Mouse (Mus musculus) right cerebral cortex, postnatal 14 days (tissue): ENCODE data around the gene Dnah7a.
"Not testable (repeated sequence)": the region's sequence is repeated elsewhere in the genome, so short reads cannot be mapped to it uniquely, and the experiment has no call there.

Experiments
- DNase-seq: peaks from one replicate; pipeline ENCODE4 v3.0.0; 2022

Gene Dnah7a

DNA sequence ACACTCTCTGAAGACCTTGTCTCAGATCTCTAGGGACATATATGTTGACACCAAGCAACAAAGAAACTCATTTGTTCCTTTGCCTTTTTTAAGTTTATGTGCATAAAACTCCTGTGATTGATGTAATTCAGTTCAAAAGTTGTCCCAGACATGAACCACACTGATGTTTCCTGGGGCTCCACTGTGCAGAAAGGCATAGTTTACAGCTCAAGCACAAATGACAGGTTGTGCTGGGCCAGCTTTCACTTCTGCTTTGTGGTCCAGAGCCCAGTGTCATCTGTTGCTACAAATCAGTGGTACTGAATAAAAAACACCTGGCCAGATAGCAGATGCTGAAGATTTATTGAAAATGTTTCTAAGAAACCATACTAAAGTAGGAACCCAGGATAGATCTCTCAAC is 42.3 kb downstream of the Dnah7a start:
- DNase-seq: not testable (repeated sequence)

- no peak for DNase-seq
Observed at GRCm38 (mm10) chr1:53639865-53640794, 66.5 kb downstream of the Dnah7a start.

DNA sequence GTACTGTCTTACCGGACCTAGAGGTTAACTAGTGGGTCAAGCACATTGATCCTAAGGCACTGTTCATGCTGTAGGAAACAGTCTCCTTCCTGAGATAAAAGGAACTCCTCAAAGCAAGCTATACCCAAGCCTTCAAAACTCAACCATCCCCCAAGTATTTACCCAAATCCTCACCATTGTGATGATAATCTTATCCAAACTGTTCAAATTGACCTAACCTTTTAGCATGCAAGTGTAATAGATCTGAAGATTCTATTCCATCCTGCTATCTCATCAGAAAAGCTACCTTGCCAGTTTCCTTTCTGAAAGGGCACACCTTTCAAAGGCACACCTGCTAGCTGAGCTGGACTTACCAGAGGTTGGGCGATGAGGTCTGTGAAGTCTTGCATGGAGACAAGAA is 70.9 kb downstream of the Dnah7a start:
- not testable (repeated sequence) for DNase-seq

GRCm38 (mm10) chr1:53632040-53632439 is 74.5 kb downstream of the Dnah7a start:
- DNase-seq: not testable (repeated sequence)

GRCm38 (mm10) chr1:53630011-53630410 is 76.6 kb downstream of the Dnah7a start:
- DNase-seq: no peak

DNA sequence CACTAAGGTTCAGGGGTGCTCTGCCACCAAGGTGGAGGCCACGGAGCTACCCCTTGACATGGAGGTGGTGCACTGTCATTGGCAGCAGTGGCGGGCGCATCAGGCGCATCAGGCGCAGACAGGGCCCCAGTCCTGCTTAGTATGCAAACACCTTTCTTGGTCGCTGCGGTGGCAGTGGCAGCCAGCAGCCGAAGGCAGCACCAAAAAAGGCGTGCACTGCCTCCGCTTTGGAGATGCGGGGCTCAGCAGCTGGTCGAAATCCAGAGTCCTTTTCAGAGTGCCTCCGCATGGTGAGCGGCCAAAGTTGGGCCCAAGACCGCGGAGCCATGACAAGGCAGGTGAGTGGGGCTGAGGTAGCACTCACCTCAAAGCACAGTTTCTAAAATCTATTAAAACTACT is 93.1 kb downstream of the Dnah7a start:
- DNase-seq: no peak

- DNase-seq: not testable (repeated sequence)
Observed at GRCm38 (mm10) chr1:53581326-53581725, 125.3 kb downstream of the Dnah7a start.

DNA sequence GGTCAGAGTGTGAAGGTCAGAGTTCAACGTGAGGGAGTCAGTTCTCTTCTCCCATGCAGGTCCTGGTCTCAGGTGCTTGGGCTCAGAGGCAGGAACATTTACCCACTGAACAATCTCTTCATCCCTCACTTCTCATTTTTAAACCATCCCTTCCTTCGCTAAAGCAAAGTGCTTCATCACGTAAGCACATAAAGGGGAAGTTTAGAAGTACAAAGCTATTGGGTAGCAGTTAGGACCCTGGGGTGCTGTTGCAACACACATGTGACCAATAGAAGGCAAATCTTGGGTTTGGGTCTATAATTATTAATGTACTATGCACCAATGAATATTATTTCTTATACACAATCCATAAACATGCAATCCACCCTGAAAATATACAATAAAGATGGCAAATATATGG is 148.7 kb downstream of the Dnah7a start:
- DNase-seq: not testable (repeated sequence)

DNA sequence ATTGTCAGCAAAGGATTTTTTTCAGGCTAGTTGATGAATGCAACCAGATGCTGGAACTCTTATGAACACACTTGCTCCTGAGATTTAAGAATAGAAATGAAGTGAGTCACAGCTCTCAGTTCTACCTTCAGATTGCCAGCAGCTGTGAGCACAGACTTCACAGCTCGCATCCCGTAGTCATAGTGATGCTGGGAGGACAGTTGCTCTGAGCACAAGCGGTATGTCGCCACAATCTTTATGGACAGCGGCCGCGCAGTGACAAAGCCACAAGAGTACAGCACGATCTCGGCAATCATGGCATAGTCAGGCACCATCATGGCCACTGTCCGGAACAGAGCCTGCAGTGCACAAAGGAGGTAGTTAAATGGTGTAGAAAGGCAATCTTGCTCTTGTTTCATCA is 159.6 kb downstream of the Dnah7a start:
- DNase-seq: peak; percentile 14

- not testable (repeated sequence) for DNase-seq
Observed at GRCm38 (mm10) chr1:53538356-53538755, 168.2 kb downstream of the Dnah7a start.

- DNase-seq: not testable (repeated sequence)
Observed at GRCm38 (mm10) chr1:53534826-53535225, 171.8 kb downstream of the Dnah7a start.

GRCm38 (mm10) chr1:53526021-53526420 is 180.6 kb downstream of the Dnah7a start:
- not testable (repeated sequence) for DNase-seq

DNA sequence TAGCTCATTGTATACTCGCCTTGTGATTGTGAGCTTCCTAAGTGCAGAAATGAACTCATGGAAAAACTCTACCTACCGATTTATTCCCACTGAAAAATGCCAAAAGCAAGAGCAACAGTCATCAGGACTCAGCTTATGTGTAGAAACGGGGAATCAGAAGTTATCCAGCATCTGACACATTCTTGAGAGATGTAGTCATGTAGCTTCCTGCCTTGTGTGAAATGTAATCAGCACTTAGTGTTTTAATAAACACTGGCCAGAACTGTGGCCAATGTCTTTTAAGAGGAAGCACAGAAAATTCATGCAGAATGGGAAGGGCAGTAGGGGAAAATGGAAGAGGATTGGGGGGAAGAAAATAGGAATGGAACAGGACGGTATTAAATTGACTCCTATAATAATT is 232.9 kb downstream of the Dnah7a start:
- no peak for DNase-seq

- not testable (repeated sequence) for DNase-seq
Observed at GRCm38 (mm10) chr1:53472084-53472483, 234.5 kb downstream of the Dnah7a start.

DNA sequence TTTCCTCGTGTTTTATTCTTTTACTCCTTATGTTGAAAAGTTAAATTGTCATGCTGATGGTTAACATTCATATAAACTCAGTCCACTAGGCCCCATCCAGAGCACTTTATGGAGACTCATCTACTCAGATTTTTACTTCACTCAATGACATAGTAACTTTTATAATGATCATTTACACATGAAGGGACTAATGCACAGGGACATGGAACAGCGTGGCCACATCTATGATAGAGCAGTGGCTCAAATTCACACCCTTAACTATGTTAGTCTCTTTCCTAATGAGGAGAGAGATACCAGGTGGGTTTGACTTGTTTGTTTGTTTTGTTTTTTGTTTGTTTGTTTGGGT is 239.3 kb downstream of the Dnah7a start:
- DNase-seq: no peak

GRCm38 (mm10) chr1:53466524-53467324 is 239.9 kb downstream of the Dnah7a start:
- not testable (repeated sequence) for DNase-seq

GRCm38 (mm10) chr1:53439173-53439572 is 267.4 kb downstream of the Dnah7a start:
- DNase-seq: not testable (repeated sequence)

DNA sequence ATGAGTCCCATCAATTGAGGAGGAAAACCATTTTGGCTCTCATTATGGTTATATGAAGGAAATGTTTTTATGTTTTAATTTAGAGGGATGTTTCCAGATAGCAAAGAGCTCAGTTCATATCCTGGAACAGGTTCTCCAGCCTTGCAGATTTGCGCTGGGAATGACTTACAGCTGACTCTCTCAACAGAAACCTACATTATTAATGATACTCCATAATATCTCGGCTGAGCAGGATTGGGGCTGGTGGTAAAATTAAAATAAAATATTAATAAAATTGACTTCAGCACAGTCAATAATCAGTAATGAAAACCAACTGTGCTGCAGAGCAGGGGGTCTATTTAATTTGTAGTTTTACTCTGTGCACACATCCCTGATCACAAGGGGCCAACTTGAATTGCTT is 274.2 kb downstream of the Dnah7a start:
- not testable (repeated sequence) for DNase-seq

DNA sequence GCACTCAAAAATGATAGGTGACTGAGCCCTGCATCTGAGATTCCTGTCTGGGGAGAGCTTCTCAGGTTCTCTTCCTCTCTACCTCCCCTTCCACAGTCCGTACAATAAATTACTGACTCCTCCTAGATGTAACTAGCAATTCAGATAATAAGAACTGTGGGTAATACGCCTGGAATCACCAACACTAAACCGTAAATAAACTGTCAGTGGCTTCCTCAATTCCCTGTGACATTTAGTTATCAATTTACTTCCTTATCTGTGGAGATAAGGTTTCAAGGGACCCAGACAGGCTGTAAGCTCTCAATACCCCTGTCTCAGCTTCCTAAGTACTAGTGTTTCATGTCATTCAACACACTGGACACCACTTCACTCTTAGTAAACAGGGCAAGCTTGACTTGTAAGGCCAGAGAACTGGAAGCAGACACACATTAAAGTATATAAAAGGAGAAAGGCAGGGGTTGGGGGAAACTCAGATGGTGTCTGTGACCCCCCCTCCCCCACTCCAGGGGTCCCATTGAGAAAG is 300.7 kb downstream of the Dnah7a start:
- DNase-seq: no peak

GRCm38 (mm10) chr1:53393936-53394760 is 312.4 kb downstream of the Dnah7a start:
- DNase-seq: peak; percentile 47

- no peak for DNase-seq
Observed at GRCm38 (mm10) chr1:53388762-53389161, 317.8 kb downstream of the Dnah7a start.

DNA sequence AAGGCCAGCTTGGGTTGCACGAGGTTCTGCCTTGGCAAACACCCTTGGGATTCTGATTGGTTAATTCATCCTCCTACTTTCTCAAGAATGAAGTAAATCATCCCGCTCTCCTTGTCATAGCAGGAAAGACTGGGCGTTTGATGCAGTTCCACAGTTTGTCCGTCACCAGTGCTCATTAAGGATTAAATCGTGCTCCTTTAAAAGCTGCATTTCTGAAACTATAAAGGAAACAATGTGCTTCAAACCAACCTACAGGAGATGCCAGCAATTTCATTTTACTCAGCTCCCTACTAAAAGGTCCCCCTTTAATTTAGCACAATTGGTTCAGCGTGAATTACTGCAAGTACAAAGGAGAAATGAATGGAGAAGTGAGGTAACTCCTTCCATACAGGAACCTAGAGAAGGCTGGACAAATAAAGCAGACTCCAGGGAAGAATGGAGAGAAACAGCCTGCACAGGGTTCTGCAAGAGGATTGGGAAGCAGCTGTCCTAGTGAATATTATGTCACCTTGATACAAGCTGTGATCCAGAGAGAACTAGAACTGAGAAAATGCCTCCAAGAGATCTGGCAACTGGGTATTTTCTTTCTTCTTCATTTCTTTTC is 322.4 kb downstream of the Dnah7a start:
- DNase-seq: no peak
